Mouse (Mus musculus) CD4-positive, CD25-positive, alpha-beta regulatory T cell, adult 2 months (primary cell): ENCODE results near the gene Igf2bp2.

ENCODE experiments used
- DNase-seq: peaks from one replicate; pipeline ENCODE4 v3.0.0-alpha.2; 2012; ENCODE audit warnings: low read depth, low spot score

Igf2bp2 gene

GRCm38 (mm10) chr16:22162512-22163455 is at the start of gene Igf2bp2:
Igf2bp2 (minus strand) TSS chr16:22163299.
- peak; percentile 5 for DNase-seq

GRCm38 (mm10) chr16:22203501-22203900 is 40.4 kb upstream of the Igf2bp2 start:
- no peak for DNase-seq

GRCm38 (mm10) chr16:22201858-22202257 is 38.8 kb upstream of the Igf2bp2 start:
- no peak for DNase-seq

GRCm38 (mm10) chr16:22200476-22200875 is 37.4 kb upstream of the Igf2bp2 start:
- no peak for DNase-seq

- no peak for DNase-seq
Observed at GRCm38 (mm10) chr16:22187366-22187765, 24.3 kb upstream of the Igf2bp2 start.

GRCm38 (mm10) chr16:22185411-22185810 is 22.3 kb upstream of the Igf2bp2 start:
- no peak for DNase-seq

GRCm38 (mm10) chr16:22184113-22184512 is 21.0 kb upstream of the Igf2bp2 start:
- no peak for DNase-seq

- no peak for DNase-seq
Observed at GRCm38 (mm10) chr16:22182286-22182685, 19.2 kb upstream of the Igf2bp2 start.

GRCm38 (mm10) chr16:22178793-22179192 is 15.7 kb upstream of the Igf2bp2 start:
- no peak for DNase-seq

- DNase-seq, result no peak
Observed at GRCm38 (mm10) chr16:22177999-22178398, 14.9 kb upstream of the Igf2bp2 start.

GRCm38 (mm10) chr16:22168731-22169130 is 5.6 kb upstream of the Igf2bp2 start:
- DNase-seq, result no peak

GRCm38 (mm10) chr16:22165556-22165955 is 2.5 kb upstream of the Igf2bp2 start:
- DNase-seq, result no peak

GRCm38 (mm10) chr16:22164446-22164845 is 1.3 kb upstream of the Igf2bp2 start:
- DNase-seq, result no peak

- no peak for DNase-seq
Observed at GRCm38 (mm10) chr16:22163456-22163851, 355 bp upstream of the Igf2bp2 start.

GRCm38 (mm10) chr16:22162066-22162511 is 1.0 kb downstream of the Igf2bp2 start:
- no peak for DNase-seq

- DNase-seq, result no peak
Observed at GRCm38 (mm10) chr16:22161351-22162065, 1.6 kb downstream of the Igf2bp2 start.

GRCm38 (mm10) chr16:22160386-22161145 is 2.5 kb downstream of the Igf2bp2 start:
- DNase-seq, result no peak

- DNase-seq, result no peak
Observed at GRCm38 (mm10) chr16:22152941-22153444, 10.1 kb downstream of the Igf2bp2 start.

- DNase-seq, result no peak
Observed at GRCm38 (mm10) chr16:22151706-22152315, 11.3 kb downstream of the Igf2bp2 start.

- DNase-seq, result no peak
Observed at GRCm38 (mm10) chr16:22150421-22150820, 12.7 kb downstream of the Igf2bp2 start.
